Mouse (Mus musculus) hindbrain, embryonic 14.5 days (tissue): ENCODE measurements around the gene Taf1c. TPM values are rescaled to one million over a fixed set of nuclear protein-coding genes. Genes with fewer than 3 reads are reported as not detected.

ENCODE experiments used
- ATAC-seq: fragments of 200-750 bp; cut with Nextera tagmentation; 2 replicates; pipeline ENCODE4 v1.8.0; 2017; ENCODE audit warnings: moderate number of reproducible peaks, mild to moderate bottlenecking, moderate TSS enrichment, moderate library complexity; ENCODE audit not compliant: low FRiP score
- DNase-seq: peaks from one replicate; pipeline ENCODE4 v3.0.0-alpha.2; 2015; ENCODE audit warnings: low spot score
- H3K27ac ChIP-seq: fragments of 300-500 bp; sonication (generic); 2 replicates; pipeline ENCODE4 v1.5.1; 2014; ENCODE audit warnings: mild to moderate bottlenecking, moderate library complexity
- H3K27me3 ChIP-seq: fragments of 300-500 bp; sonication (generic); 2 replicates; pipeline ENCODE4 v1.6.1; 2014; ENCODE audit warnings: mild to moderate bottlenecking, low read length, mixed read lengths; ENCODE audit not compliant: control insufficient read depth, insufficient read depth
- H3K36me3 ChIP-seq: fragments of 300-500 bp; sonication (generic); replicated peaks from 2 replicates; pipeline ENCODE4 v1.6.1; 2014; ENCODE audit not compliant: control insufficient read depth, insufficient read depth
- H3K4me1 ChIP-seq: fragments of 300-500 bp; sonication (generic); replicated peaks from 2 replicates; pipeline ENCODE4 v1.6.1; 2014; ENCODE audit warnings: antibody characterized with exemption, low read length, mixed read lengths; ENCODE audit not compliant: control insufficient read depth, insufficient read depth
- H3K4me2 ChIP-seq: fragments of 300-500 bp; sonication (generic); replicated peaks from 2 replicates; pipeline ENCODE4 v1.6.1; 2014; ENCODE audit warnings: mild to moderate bottlenecking, moderate library complexity
- H3K4me3 ChIP-seq: fragments of 300-500 bp; sonication (generic); replicated peaks from 2 replicates; pipeline ENCODE4 v1.5.1; 2014; ENCODE audit warnings: mild to moderate bottlenecking, low read length
- H3K9ac ChIP-seq: fragments of 300-500 bp; sonication (generic); 2 replicates; pipeline ENCODE4 v1.6.1; 2014
- H3K9me3 ChIP-seq: fragments of 300-500 bp; sonication (generic); 2 replicates; pipeline ENCODE4 v1.6.1; 2016; ENCODE audit warnings: low read length; ENCODE audit not compliant: control insufficient read depth
- WGBS: fragments of 180-500 bp; shearing (Covaris S2); extraction: QIAGEN DNeasy Blood & Tissue Kit; methylation state at CpG from one replicate; pipeline ENCODE4 v1.1.7; 2014; 5-methylcytosine and 5-hydroxymethylcytosine counted together
- polyA plus RNA-seq: library from polyadenylated mRNA; unstranded; fragments of >200 nt; fragmentation: Nextera tagmentation; extraction: Ambion mirVana; gene quantifications from 2 replicates; pipeline ENCODE4 v1.2.1, GENCODE M21; 2014

Taf1c gene
- polyA plus RNA-seq, 1 experiment from 2014 or later = 13.3 TPM

DNA sequence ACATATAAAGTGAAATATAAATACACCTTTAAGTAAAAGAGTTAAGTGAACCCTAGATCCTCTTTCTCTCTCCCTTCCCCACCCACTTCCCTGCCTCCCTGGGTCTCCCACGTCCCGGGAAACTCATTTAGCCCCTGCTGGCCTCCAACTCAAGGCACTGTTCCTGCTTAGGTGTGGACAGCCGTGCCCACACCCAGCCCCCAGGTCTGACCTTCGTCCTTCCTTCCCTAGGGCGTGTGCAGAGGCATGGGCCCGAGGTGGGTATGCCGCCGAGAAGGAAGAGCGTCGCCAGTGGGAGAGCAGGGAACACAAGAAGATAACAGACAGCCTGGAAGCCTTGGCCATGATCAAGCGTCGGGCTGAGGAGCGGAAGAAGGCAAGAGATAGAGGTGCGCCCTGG, 14.7 kb downstream of the Taf1c start:
- Histone ChIP-seq H3K9ac (no peak overlapping the region), H3K27ac (no peak overlapping the region), H3K4me1 (no peaks in the 10 kb centered on the region), H3K9me3 (no peaks in the 10 kb centered on the region), H3K36me3 (no peaks in the 10 kb centered on the region), H3K4me2 (no peak overlapping the region), H3K27me3 (no peaks in the 10 kb centered on the region), H3K4me3 (no peak overlapping the region)
- ATAC-seq (no peak), DNase-seq (no peak)
- WGBS = 89% methylated on average over 14 of the region's 14 CpGs

DNA sequence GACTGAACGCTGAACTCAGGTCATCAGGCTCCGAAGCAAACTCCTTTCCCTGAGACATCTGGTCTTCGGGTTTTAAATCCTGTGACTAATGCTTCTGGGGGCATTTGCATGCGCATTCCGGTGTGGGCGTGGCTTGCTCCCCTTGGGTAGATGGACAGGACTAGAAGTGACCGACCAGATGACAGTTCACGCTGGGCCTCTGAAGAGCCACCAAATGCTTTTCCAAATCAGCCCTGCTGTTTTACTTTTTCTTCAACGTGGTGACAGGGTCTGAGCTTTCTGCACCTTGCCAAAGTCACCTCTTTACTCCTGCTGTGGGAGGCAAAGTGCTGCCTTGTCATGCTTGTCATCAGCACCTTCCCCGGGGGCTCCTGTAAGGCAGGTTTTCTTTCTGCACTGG, 16.2 kb downstream of the Taf1c start:
- H3K27ac ChIP-seq = no peak overlapping the region
- H3K27me3 ChIP-seq = no peaks in the 10 kb centered on the region
- 20% methylated on average over 10 of the region's 10 CpGs for WGBS
- no peaks in the 10 kb centered on the region for H3K4me1 ChIP-seq
- no peaks in the 10 kb centered on the region for H3K9me3 ChIP-seq
- H3K4me3 ChIP-seq = no peak overlapping the region
- H3K36me3 ChIP-seq = no peaks in the 10 kb centered on the region
- DNase-seq (no peak), ATAC-seq (no peak)
- no peak overlapping the region for H3K9ac ChIP-seq
- H3K4me2 ChIP-seq = no peak overlapping the region

DNA sequence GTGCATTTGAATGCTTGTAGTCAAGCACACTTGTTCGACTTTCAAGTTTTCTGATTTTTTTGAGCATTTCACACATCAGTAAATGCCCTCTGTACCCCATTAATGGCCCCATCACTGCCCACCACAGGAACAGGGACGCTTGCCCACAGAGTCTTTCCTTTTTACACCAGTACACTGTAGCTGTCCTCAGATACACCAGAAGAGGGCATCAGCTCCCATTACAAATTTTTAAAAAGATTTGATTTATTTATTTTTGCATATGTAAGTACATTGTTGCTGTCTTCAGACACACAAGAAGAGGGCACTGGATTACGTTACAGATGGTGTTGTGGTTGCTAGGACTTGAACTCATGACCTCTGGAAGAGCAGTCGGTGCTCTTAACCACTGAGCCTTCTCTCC, 16.7 kb downstream of the Taf1c start:
- H3K9me3 ChIP-seq = no peaks in the 10 kb centered on the region
- no peak overlapping the region for H3K4me3 ChIP-seq
- 69% methylated on average over 4 of the region's 4 CpGs for WGBS
- no peaks in the 10 kb centered on the region for H3K27me3 ChIP-seq
- DNase-seq = no peak
- H3K36me3 ChIP-seq = no peaks in the 10 kb centered on the region
- no peak overlapping the region for H3K4me2 ChIP-seq
- H3K4me1 ChIP-seq = no peaks in the 10 kb centered on the region
- ATAC-seq = no peak
- no peak overlapping the region for H3K27ac ChIP-seq
- H3K9ac ChIP-seq = no peak overlapping the region

DNA sequence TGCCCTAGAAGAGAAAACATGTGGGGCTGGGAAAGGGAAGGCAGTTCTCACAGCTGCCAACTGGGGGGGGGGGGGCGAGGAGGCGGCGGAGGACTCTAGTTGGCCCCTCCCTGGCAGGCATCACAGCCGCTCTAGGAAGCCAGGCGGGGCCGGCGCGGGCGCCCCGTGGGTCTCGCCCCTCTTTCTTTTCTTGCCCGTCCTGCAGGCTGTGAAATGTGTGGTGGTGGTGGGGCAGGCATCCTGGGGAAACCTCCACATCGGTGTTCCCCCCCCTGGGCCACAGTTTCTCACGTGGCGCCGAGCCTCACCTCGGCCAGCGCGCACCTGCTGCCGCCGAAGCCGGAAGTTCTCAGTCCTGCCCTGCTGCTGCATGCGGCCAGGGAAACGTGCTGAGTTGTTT, 19.1 kb downstream of the Taf1c start:
- Histone ChIP-seq H3K4me2 (peak overlapping the region; percentile 49), H3K27me3 (no peaks in the 10 kb centered on the region), H3K27ac (no peak overlapping the region), H3K9ac (peak overlapping the region; percentile 31; the same call in 1 of the 2 replicates), H3K36me3 (no peaks in the 10 kb centered on the region), H3K4me1 (no peaks in the 10 kb centered on the region), H3K4me3 (peak overlapping the region; percentile 22), H3K9me3 (no peaks in the 10 kb centered on the region)
- ATAC-seq (no peak), DNase-seq (no peak)
- 25% methylated on average over 15 of the region's 24 CpGs for WGBS

DNA sequence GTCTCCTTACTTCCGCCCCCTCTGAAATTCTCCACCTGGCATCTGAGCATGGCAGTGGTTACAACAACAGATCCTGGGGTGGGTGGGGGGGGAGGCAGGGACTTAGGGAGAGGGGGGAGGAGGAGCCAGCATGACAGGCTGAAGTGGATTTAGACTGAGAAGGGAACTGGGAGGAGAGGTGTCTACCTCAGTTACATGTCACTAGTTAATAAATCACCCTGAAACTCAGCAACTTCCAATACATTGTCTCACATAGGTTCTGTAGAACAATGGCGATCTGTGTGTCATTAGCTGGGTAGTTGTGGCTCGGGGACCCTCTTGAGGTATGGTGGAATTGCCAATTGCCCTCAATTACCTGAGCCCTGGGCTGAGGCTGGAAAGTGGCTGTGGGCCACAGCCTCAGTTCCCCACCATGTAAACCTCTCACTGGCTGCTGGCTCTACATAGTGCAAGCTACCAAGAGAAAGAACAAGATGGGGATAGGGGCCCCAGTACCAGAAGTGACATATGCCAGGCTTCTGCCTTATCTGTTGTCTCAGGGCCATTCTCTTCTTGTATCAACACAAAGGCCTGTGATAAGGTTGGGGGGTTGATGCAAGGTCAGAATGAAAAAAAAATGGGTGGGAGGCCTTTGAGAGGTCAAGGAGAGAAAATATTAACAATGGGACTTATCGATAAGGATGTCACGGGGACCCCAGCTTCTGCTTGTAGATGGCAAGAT, 24.4 kb downstream of the Taf1c start:
- Histone ChIP-seq H3K4me3 (no peak overlapping the region), H3K4me1 (no peaks in the 10 kb centered on the region), H3K27ac (no peak overlapping the region), H3K9ac (no peak overlapping the region), H3K9me3 (no peaks in the 10 kb centered on the region), H3K4me2 (no peak overlapping the region), H3K27me3 (0 out of 2 replicates have a peak, but pooled peaks cover 6% of the 10 kb centered on the region), H3K36me3 (no peaks in the 10 kb centered on the region)
- WGBS = 90% methylated on average over 5 of the region's 5 CpGs
- DNase-seq = no peak
- ATAC-seq = no peak

DNA sequence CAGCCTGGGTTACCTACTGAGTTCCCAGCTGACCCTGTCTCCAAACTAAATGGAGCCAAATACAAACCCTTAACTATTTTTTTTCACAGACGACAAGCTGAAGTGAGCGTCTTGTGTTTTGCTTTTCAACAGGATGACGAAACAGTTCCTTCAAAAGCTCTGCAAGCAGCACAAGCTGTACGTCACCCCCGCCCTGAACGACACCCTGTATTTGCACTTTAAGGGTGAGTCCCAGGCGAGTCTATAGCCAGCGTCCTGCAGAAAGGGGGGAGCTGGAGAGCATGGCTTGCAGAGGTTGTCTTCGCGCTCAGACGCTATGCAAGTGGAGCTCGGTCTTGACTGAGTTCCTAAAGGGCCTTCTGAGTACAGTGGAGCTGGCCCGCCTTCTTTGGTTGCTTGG, 25.9 kb downstream of the Taf1c start:
- ATAC-seq = no peak
- WGBS = 39% methylated on average over 13 of the region's 13 CpGs
- H3K4me2 ChIP-seq = no peak overlapping the region

DNA sequence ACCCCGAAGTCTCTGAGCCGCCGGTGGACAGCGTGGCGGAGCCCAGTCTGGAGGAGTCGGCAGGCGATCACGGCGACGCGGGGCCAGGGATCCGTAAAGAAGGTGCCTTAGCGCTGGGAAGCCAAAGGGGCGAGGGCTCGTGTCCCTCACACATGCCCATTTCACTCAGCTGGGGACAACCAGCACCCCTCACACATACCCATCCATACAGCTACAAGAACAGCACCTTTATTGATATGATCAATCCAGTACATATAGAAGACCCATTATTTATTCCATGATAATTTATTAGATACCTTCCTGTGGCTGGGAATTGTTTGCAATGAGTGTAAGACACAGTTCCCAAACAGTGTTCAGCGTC, 29.7 kb downstream of the Taf1c start:
- Histone ChIP-seq H3K4me1 (peaks cover 14% of the 10 kb centered on the region), H3K4me2 (peak overlapping the region; percentile 69), H3K27me3 (0 out of 2 replicates have a peak, but pooled peaks cover 6% of the 10 kb centered on the region), H3K36me3 (no peaks in the 10 kb centered on the region), H3K9ac (peak overlapping the region; percentile 71), H3K9me3 (no peaks in the 10 kb centered on the region), H3K27ac (peak overlapping the region; percentile 72; the same call in 1 of the 2 replicates), H3K4me3 (peak overlapping the region; percentile 58)
- 2% methylated on average over 16 of the region's 16 CpGs for WGBS
- DNase-seq (peak; percentile 31), ATAC-seq (no peak; the same call in 1 of the 2 replicates)

More for the DNA sequence above, 25.9 kb downstream of the Taf1c start:
- no peak overlapping the region for H3K4me3 ChIP-seq
- no peaks in the 10 kb centered on the region for H3K36me3 ChIP-seq
- no peak overlapping the region for H3K27ac ChIP-seq
- DNase-seq = no peak
- no peaks in the 10 kb centered on the region for H3K9me3 ChIP-seq
- H3K9ac ChIP-seq = no peak overlapping the region
- peaks cover under 1% of the 10 kb centered on the region; the same call in 1 of the 2 replicates for H3K4me1 ChIP-seq
- 0 out of 2 replicates have a peak, but pooled peaks cover 6% of the 10 kb centered on the region for H3K27me3 ChIP-seq

DNA sequence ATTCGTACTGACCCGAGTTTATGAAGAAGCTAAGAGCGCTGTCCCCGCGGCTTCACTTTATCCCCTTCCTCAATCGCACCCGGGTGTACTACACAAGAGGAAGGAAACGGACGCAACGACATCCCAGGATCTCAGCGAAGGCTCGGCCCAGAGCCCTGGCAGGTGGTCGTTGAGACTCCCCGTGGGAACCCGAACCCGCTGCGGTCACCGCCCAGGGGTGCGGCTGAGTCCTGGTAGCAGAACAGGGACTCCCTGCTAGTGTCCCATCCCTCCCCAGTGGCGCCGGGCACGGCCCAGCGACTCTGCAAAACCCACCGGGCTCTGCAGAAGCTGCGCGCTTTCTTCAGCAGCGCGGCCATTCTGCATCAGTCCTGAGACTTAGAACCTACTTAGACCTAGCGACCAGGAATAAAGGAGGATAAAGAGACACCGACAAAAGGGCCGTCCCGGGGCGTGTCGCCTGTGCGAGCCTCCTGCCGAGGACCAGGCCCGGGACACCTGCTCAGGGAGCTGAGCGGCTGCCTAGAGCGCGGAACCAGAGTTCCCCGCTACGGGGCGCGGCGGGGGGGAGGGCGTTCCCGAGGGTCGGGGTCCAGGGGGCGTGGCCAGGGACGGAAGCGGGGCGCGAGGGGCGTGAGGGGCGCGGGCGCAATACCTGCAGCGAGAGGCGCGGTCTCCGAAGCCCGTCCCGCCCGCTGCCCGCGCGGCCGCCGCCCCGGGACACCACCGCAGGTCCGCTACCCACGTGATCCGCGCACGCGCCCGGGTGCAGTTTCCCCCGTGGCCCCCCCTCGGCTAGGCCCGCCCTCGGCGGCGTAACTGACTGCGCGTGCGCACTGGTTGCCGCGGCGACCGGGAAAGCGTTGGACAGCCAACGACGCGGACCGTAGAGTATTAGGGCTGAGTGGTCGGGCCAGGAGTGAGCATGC, 30.3 kb downstream of the Taf1c start, which contains the start of the genes Hsdl1 and Dnaaf1:
Gene Hsdl1, minus strand, starts transcription at position 747 of the 929 bp plus-strand sequence.
Gene Dnaaf1, plus strand, starts transcription at position 799 of the 929 bp plus-strand sequence.
- ATAC-seq (peak; percentile 88), DNase-seq (peak; percentile 93)
- H3K9me3 ChIP-seq = no peaks in the 10 kb centered on the region
- H3K36me3 ChIP-seq = no peaks in the 10 kb centered on the region
- under 1% methylated on average over 91 of the region's 97 CpGs for WGBS
- H3K4me1 ChIP-seq = peaks cover 14% of the 10 kb centered on the region
- H3K27ac ChIP-seq = peak within 1 kb of the TSS; percentile 72
- peak within 1 kb of the TSS; percentile 71 for H3K9ac ChIP-seq
- peak within 1 kb of the TSS; percentile 69 for H3K4me2 ChIP-seq
- 0 out of 2 replicates have a peak, but pooled peaks cover 6% of the 10 kb centered on the region for H3K27me3 ChIP-seq
- H3K4me3 ChIP-seq = peak within 1 kb of the TSS; percentile 58

DNA sequence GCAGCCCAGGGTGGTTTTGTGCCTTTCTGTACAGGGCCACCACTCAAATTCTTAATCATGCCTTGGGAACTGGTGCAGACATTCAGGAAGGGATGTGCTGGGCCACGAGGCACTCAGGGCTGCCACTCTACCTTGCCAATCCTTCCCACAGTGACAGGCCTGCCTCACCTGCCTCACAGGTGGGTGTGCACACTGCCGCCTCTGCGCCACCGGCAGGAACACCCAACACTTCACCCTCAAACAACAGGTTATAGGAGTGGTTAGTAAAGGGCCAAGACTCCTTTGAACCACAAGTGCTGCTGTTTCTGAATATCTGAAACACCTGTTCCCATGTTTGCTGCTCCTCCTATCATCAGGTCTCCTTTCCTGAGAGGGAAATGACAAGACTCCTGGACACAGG, 32.6 kb downstream of the Taf1c start:
- Histone ChIP-seq H3K27me3 (0 out of 2 replicates have a peak, but pooled peaks cover 6% of the 10 kb centered on the region), H3K4me1 (peaks cover 14% of the 10 kb centered on the region), H3K36me3 (peaks cover 6% of the 10 kb centered on the region), H3K4me2 (no peak overlapping the region), H3K27ac (no peak overlapping the region), H3K9me3 (no peaks in the 10 kb centered on the region), H3K4me3 (no peak overlapping the region), H3K9ac (peak overlapping the region; percentile 28; the same call in 1 of the 2 replicates)
- no peak for ATAC-seq
- no peak for DNase-seq
- WGBS = 95% methylated on average over 4 of the region's 4 CpGs
